Mouse (Mus musculus): ENCODE measurements at regions not wholly inside any gene's neighbourhood (a gene's known extent, or its start where the extent isn't known, plus 50 kb on each side); places are given as distances from the start of the nearest gene placed in this dataset.

DNA sequence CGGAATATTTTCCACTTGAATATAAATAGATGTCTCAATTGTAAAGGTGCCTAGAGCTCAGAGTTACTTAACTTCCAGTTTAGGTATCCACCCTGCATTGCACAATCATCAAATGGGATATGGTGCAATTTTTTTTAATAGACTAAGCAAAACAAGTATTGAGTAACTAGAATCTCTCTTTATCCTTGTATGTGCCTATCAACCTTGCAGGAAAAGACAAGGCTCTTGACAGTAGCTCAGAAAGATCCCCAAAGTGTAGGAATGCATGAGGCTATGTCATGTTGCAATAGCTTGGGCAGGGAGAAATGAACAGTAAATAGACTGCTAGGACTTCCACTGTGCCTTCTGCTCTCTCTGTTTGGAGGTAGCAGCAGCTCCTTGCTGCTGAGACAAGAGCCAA is 225.6 kb upstream of the Trib2 start:
- H3K36me3 ChIP-seq (ENCODE audit: insufficient read depth, low read length) = no peaks in the 10 kb centered on the region
- no peak overlapping the region for H3K4me3 ChIP-seq (replicated peaks; ENCODE audit: low read length)
- TF ChIP-seq POU5F1 (IDR thresholded peaks at IDR 0.05; ENCODE audit: borderline replicate concordance, low read length) (no peak), CTCF (conservative IDR thresholded peaks at IDR 0.05; ENCODE audit: low read length) (no peak), NANOG (IDR thresholded peaks at IDR 0.05; ENCODE audit: borderline replicate concordance, low read length) (no peak)
- H3K9me3 ChIP-seq (ENCODE audit: low read length) = no peaks in the 10 kb centered on the region
- no peaks in the 10 kb centered on the region for H3K4me1 ChIP-seq (replicated peaks; ENCODE audit: low read depth, low read length)
- H3K27me3 ChIP-seq (ENCODE audit: insufficient read depth, low read length) = no peaks in the 10 kb centered on the region

DNA sequence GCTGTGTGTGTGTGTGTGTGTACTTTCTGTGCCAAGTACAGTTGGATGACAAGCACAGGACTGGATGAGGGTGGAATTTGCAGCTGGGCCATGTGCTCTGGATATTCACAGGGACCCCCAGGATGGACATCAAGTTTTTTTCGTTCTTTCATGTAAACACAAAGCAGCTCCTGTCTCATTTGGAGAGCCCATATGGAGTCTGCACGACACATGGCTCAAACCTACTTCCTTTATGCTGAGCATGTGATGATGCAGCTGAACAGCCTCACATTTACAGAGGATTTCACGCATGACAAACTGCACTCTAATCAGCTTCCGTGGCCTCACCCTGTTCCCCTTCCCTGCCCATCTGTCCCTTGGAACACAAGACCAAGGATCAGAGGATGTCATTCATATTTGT is 224.4 kb upstream of the Trib2 start:
- TF ChIP-seq CTCF (conservative IDR thresholded peaks at IDR 0.05; ENCODE audit: low read length) = no peak
- no peak for TF ChIP-seq POU5F1 (IDR thresholded peaks at IDR 0.05; ENCODE audit: borderline replicate concordance, low read length)
- no peak for TF ChIP-seq NANOG (IDR thresholded peaks at IDR 0.05; ENCODE audit: borderline replicate concordance, low read length)
- no peaks in the 10 kb centered on the region for H3K36me3 ChIP-seq (ENCODE audit: insufficient read depth, low read length)
- H3K4me3 ChIP-seq (replicated peaks; ENCODE audit: low read length) = no peak overlapping the region

DNA sequence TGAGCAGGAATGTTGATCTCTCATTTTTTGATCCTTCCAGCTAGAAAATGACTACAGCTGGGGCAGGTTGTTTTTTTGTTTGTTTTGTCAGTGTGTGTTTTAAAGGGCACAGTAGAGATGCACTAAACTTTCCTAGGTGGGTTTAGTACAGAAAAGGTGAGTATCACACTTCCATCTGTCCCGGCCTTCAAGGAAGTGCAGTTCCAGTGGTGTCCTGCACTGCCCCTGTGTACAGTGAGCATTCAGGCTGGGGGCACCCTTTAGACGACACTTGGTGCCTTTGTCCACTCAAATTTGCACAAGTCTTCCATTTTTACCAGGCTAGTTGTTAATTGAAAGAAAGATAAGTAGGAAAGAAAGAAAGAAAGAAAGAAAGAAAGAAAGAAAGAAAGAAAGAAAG is 218.8 kb upstream of the Trib2 start:
- TF ChIP-seq NANOG (IDR thresholded peaks at IDR 0.05; ENCODE audit: borderline replicate concordance, low read length) (no peak), CTCF (conservative IDR thresholded peaks at IDR 0.05; ENCODE audit: low read length) (no peak), POU5F1 (IDR thresholded peaks at IDR 0.05; ENCODE audit: borderline replicate concordance, low read length) (no peak)
- Histone ChIP-seq H3K9me3 (ENCODE audit: low read length) (no peaks in the 10 kb centered on the region), H3K27me3 (ENCODE audit: insufficient read depth, low read length) (no peaks in the 10 kb centered on the region), H3K4me3 (replicated peaks; ENCODE audit: low read length) (no peak overlapping the region), H3K4me1 (replicated peaks; ENCODE audit: low read depth, low read length) (no peaks in the 10 kb centered on the region), H3K36me3 (ENCODE audit: insufficient read depth, low read length) (no peaks in the 10 kb centered on the region)

More for the DNA sequence above, 224.4 kb upstream of the Trib2 start:
- Histone ChIP-seq H3K9me3 (ENCODE audit: low read length) (no peaks in the 10 kb centered on the region), H3K4me1 (replicated peaks; ENCODE audit: low read depth, low read length) (no peaks in the 10 kb centered on the region), H3K27me3 (ENCODE audit: insufficient read depth, low read length) (no peaks in the 10 kb centered on the region)

DNA sequence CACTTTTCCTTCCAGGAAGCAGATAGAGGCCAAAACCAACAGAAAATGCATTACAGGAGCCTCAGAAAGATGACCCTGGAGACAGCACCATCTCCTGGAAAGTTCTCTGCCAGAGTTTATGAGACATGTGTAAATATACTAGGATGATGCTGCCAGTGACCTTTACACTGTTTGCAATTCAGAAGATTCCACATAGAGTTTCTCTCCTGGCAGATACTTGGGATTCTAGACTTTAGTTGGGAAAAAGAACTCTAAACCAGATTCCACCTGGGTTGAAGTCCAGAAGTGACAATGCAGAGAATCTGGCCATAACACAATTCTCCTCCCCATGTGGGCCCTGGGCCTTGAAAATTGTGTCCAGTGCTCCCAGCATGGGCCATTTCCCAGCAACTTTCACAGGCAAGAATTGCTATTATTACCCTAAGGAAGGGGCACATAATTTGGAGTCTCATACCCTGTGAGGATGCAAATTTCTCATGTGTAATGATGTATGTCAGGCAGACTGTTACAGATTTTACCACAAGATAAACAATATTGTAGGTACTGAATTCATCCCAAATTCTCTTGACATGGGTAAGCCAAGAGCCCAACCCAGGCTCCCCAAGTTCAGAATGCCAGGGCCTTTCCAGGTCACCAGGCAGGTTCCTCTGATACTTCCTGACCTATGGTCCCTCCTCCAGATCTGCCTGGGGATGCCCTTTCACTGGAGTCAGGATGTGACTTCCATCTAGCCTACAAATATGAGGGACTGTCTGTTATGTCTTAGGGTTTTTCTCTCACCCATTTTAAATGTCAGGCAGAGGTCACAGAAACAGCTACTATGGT is 218.2 kb upstream of the Trib2 start:
- TF ChIP-seq POU5F1 (IDR thresholded peaks at IDR 0.05; ENCODE audit: borderline replicate concordance, low read length) = no peak
- TF ChIP-seq CTCF (conservative IDR thresholded peaks at IDR 0.05; ENCODE audit: low read length) = no peak
- H3K4me1 ChIP-seq (replicated peaks; ENCODE audit: low read depth, low read length) = no peaks in the 10 kb centered on the region
- H3K4me3 ChIP-seq (replicated peaks; ENCODE audit: low read length) = no peak overlapping the region
- no peaks in the 10 kb centered on the region for H3K27me3 ChIP-seq (ENCODE audit: insufficient read depth, low read length)
- no peaks in the 10 kb centered on the region for H3K9me3 ChIP-seq (ENCODE audit: low read length)
- no peaks in the 10 kb centered on the region for H3K36me3 ChIP-seq (ENCODE audit: insufficient read depth, low read length)

DNA sequence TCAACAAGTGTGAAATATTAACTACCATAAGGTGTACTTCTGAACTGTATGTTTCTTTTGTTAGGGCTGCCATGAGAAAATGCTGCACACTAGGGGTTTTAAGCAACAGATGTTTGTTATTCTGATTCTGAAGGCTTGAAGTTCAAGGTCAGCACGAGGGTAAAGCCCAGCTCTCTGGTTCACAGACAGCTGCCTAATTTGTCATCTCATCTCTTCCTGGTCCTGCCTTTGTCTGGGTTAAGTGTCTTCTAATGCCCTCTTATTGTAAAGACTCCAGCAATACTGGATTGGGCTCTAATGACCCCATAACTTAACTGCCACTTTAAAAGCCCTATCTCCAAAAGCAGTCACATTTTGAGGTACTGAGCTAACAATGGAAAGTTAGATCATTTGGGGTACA is 209.9 kb upstream of the Trib2 start:
- Histone ChIP-seq H3K36me3 (ENCODE audit: insufficient read depth, low read length) (no peaks in the 10 kb centered on the region), H3K4me3 (replicated peaks; ENCODE audit: low read length) (no peak overlapping the region), H3K9me3 (ENCODE audit: low read length) (no peaks in the 10 kb centered on the region), H3K4me1 (replicated peaks; ENCODE audit: low read depth, low read length) (peaks cover 10% of the 10 kb centered on the region), H3K27me3 (ENCODE audit: insufficient read depth, low read length) (no peaks in the 10 kb centered on the region)
- TF ChIP-seq NANOG (IDR thresholded peaks at IDR 0.05; ENCODE audit: borderline replicate concordance, low read length) = peak; percentile 92
- no peak for TF ChIP-seq CTCF (conservative IDR thresholded peaks at IDR 0.05; ENCODE audit: low read length)
- no peak for TF ChIP-seq POU5F1 (IDR thresholded peaks at IDR 0.05; ENCODE audit: borderline replicate concordance, low read length)

DNA sequence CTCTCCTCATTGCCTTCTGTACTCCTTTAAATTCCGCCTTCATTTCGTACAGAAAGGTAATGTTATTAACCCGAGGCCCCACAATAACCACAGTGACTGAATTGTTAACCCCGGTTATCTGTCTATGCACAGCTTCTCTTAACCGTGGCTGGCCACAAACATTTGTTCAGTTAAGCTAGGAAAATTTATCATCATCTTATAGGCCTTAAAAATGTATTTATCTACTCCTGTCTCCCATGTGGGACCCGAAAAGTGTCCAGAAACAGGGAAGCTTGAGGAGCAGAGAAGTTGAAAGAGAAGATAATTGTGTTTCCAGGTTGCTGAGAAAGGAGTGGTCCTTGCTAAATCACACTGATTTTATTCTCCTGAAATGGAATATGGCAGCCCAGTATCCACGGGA is 206.6 kb upstream of the Trib2 start:
- Histone ChIP-seq H3K4me3 (replicated peaks; ENCODE audit: low read length) (no peak overlapping the region), H3K27me3 (ENCODE audit: insufficient read depth, low read length) (no peaks in the 10 kb centered on the region), H3K9me3 (ENCODE audit: low read length) (no peaks in the 10 kb centered on the region), H3K36me3 (ENCODE audit: insufficient read depth, low read length) (no peaks in the 10 kb centered on the region), H3K4me1 (replicated peaks; ENCODE audit: low read depth, low read length) (peaks cover 13% of the 10 kb centered on the region)
- TF ChIP-seq CTCF (conservative IDR thresholded peaks at IDR 0.05; ENCODE audit: low read length) = no peak
- no peak for TF ChIP-seq POU5F1 (IDR thresholded peaks at IDR 0.05; ENCODE audit: borderline replicate concordance, low read length)
- no peak for TF ChIP-seq NANOG (IDR thresholded peaks at IDR 0.05; ENCODE audit: borderline replicate concordance, low read length)

DNA sequence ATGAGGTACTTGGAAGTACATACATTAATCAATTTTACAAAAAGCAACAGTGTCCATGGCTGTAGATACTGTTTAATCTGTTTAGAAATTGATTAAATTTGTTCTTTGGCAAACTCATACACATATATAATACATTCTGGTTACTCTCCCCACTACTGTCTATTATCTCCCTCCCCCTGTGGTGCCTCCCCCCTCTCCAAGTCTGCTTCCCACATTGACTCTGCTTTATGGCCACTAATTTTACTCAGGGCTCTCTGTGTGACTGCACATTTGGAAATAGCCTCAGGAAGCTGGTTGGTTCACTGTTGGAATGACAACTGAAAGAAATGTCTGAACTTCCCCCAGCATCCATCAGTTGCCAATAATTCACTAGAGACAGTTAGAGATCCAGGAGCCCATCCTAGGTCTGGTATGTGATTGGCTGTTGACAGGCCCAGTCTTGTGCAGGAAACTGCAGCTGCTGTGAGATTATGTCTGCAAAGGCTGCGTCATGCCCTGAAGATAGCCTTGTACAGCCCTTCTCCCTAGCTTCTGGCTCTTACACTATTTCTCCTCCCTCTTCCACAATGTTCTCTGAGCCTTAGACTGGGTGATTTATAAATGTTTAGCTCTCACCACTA is 204.6 kb upstream of the Trib2 start:
- no peaks in the 10 kb centered on the region for H3K27me3 ChIP-seq (ENCODE audit: insufficient read depth, low read length)
- TF ChIP-seq POU5F1 (IDR thresholded peaks at IDR 0.05; ENCODE audit: borderline replicate concordance, low read length) (no peak), NANOG (IDR thresholded peaks at IDR 0.05; ENCODE audit: borderline replicate concordance, low read length) (no peak), CTCF (conservative IDR thresholded peaks at IDR 0.05; ENCODE audit: low read length) (no peak)
- no peaks in the 10 kb centered on the region for H3K9me3 ChIP-seq (ENCODE audit: low read length)
- no peaks in the 10 kb centered on the region for H3K36me3 ChIP-seq (ENCODE audit: insufficient read depth, low read length)
- H3K4me1 ChIP-seq (replicated peaks; ENCODE audit: low read depth, low read length) = peaks cover 10% of the 10 kb centered on the region
- H3K4me3 ChIP-seq (replicated peaks; ENCODE audit: low read length) = no peak overlapping the region

DNA sequence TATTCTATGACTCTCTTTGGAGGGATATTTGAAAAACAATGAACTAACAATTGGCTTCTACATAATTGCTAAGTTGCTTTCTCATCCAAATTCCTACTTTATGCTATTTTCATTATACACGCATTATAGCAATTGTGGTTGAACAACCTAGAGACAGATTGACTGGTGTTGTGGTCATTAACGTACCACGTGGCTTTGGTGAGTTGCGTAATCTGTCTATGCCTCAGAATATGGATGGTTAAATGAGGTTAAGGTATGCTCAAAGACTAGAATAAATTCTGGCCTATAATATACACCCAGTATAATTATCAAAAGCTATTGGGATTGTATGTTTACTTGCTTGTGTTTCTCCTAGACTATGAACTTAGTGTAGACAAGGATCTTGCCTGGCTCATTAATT is 201.5 kb upstream of the Trib2 start:
- H3K36me3 ChIP-seq (ENCODE audit: insufficient read depth, low read length) = no peaks in the 10 kb centered on the region
- H3K27me3 ChIP-seq (ENCODE audit: insufficient read depth, low read length) = no peaks in the 10 kb centered on the region
- peaks cover 5% of the 10 kb centered on the region; the same call in 1 of the 2 replicates for H3K9me3 ChIP-seq (ENCODE audit: low read length)
- peaks cover 30% of the 10 kb centered on the region for H3K4me1 ChIP-seq (replicated peaks; ENCODE audit: low read depth, low read length)
- no peak overlapping the region for H3K4me3 ChIP-seq (replicated peaks; ENCODE audit: low read length)
- TF ChIP-seq NANOG (IDR thresholded peaks at IDR 0.05; ENCODE audit: borderline replicate concordance, low read length) = no peak
- TF ChIP-seq CTCF (conservative IDR thresholded peaks at IDR 0.05; ENCODE audit: low read length) = no peak
- no peak for TF ChIP-seq POU5F1 (IDR thresholded peaks at IDR 0.05; ENCODE audit: borderline replicate concordance, low read length)
